7 mouse cellular contexts compared by ENCODE assay signal in the genomic region with DNA sequence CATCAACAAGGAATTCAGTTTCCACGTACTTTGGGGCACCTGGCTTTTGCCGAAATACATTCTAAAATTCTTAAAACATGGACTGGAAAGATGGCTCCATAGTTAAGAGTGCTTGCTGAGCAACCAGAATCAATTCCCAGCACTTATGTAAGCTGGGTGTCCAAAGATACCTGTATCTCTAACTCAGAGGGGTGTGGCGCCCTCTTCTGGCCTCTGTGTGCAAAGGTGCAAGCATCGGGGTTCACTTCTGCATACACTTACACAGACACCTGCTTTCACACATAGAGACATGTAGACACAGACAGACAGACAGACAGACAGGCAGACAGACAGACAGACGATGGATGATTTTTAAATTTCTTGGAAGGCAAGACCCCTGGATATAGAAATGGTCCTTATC. TPM values are rescaled to one million over a fixed set of nuclear protein-coding genes. Genes with fewer than 3 reads are reported as not detected.
DNase-seq lines count a peak whose midpoint lies in the region; ATAC-seq lines count a peak whose summit lies in the region.

No protein-coding gene starts in this region.

- no peak for ATAC-seq in liver, embryonic 12.5 days
- ATAC-seq in granulocyte monocyte progenitor cell, adult 5-6 weeks (replicated peaks; ENCODE audit: poor library complexity, severe bottlenecking) = peak; percentile 46; the same call in 1 of the 2 replicates

- no peak overlapping the region for H3K27ac ChIP-seq in liver, embryonic 12.5 days

- H3K36me3 ChIP-seq in liver, embryonic 12.5 days = no peaks in the 10 kb centered on the region

- WGBS in liver, embryonic 12.5 days (ENCODE audit: insufficient replicate concordance) = 35% methylated on average over 5 of the region's 5 CpGs

- peaks cover 6% of the 10 kb centered on the region; the same call in 1 of the 2 replicates for H3K4me1 ChIP-seq in liver, embryonic 12.5 days

- no peak overlapping the region for H3K9ac ChIP-seq in liver, embryonic 12.5 days

- H3K27me3 ChIP-seq in liver, embryonic 12.5 days (replicated peaks) = peaks cover 28% of the 10 kb centered on the region

- H3K9me3 ChIP-seq in liver, embryonic 12.5 days (replicated peaks) = no peaks in the 10 kb centered on the region

- no peak overlapping the region for H3K4me3 ChIP-seq in liver, embryonic 12.5 days

- no peak overlapping the region for H3K4me2 ChIP-seq in liver, embryonic 12.5 days

- DNase-seq in liver (peak; percentile 50), R1 (ENCODE audit: low read depth, low spot score) (peak; percentile 54)
- peak; percentile 63 for DNase-seq in cerebellum, adult 11-12 months
- DNase-seq in lung, postnatal 14 days = peak; percentile 73
- DNase-seq in thymus, postnatal 0 days (ENCODE audit: low spot score) = peak; percentile 54

RNA-seq across cellular contexts. Expression of a gene that starts 25.3 kb away (rescaled TPM):
- polyA plus RNA-seq in liver, embryonic 12.5 days (2016; fragmentation: Nextera tagmentation; extraction: Ambion mirVana) = 3.5 and 3.9 TPM in 2 replicates
- total RNA-seq in granulocyte monocyte progenitor cell, adult 5-6 weeks (2014; fragmentation: Nextera tagmentation) = 4.1 and 5.0 TPM in 2 replicates
- total RNA-seq in granulocyte monocyte progenitor cell, adult 5-6 weeks (2017) = 2.7 and 2.8 TPM in 2 replicates
- polyA plus RNA-seq in thymus, postnatal 0 days (2015; fragmentation: Nextera tagmentation; extraction: Ambion mirVana) = 4.4 and 4.5 TPM in 2 replicates

RNA-seq across cellular contexts. Expression of a gene that starts 49.0 kb away (rescaled TPM):
- 0.41 and 0.49 TPM in 2 replicates for polyA plus RNA-seq in liver, embryonic 12.5 days (2016; fragmentation: Nextera tagmentation; extraction: Ambion mirVana)
- not detected in 2 replicates for total RNA-seq in granulocyte monocyte progenitor cell, adult 5-6 weeks (2014; fragmentation: Nextera tagmentation)
- not detected in 2 replicates for total RNA-seq in granulocyte monocyte progenitor cell, adult 5-6 weeks (2017)
- 0.44 and 0.98 TPM in 2 replicates for polyA plus RNA-seq in thymus, postnatal 0 days (2015; fragmentation: Nextera tagmentation; extraction: Ambion mirVana)
